Mouse (Mus musculus): Measurements from ENCODE around the gene Tmem121.
A peak's percentile ranks its signal among the peaks of the same experiment; 100 is the strongest.
"Not testable (repeated sequence)": the region's sequence is repeated elsewhere in the genome, so short reads cannot be mapped to it uniquely, and the experiment has no call there.

The Tmem121 gene

DNA sequence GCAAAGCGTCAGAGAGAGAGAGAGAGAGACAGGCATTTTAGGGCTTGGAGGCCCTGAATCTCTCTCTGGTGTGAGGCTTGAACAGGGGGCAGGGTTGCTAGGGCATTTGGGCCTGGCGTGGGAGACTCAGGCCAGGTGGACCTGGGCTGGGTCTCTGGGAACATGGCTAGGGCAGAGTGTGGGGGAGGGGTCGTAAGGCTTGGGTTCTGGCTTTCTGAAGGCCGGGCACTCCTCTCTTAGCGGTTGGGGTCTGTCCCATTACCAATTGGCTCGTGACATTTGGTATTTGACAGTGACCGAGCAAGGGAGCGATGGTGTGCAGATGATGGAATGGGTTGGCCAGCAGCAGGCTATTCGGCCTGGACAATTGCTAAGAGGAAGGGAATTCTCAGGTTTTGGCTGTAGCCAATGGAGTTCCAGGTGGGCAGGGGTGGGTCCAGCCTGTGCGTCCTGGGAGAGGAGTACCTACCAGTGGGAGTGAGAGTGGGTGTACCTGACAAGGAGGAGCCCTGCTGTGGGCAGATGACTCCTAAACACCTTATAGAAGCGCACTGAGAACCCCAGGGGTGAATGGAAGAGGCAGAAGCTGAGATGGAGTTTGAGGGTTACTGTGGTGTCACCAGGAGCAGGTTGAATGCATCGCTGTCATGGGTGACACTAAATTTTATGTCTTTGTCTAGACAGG lies 738 bp downstream of the Tmem121 start:
- DNase-seq (ENCODE audit: low read depth, low spot score): peak; percentile 20

GRCm38 (mm10) chr12:113187011-113187375 lies 1.3 kb downstream of the Tmem121 start:
- DNase-seq (ENCODE audit: low read depth, low spot score): peak; percentile 36

- DNase-seq (ENCODE audit: low read depth, low spot score): peak; percentile 95
These were observed 2.0 kb downstream of the Tmem121 start for GRCm38 (mm10) chr12:113187584-113188295.

DNA sequence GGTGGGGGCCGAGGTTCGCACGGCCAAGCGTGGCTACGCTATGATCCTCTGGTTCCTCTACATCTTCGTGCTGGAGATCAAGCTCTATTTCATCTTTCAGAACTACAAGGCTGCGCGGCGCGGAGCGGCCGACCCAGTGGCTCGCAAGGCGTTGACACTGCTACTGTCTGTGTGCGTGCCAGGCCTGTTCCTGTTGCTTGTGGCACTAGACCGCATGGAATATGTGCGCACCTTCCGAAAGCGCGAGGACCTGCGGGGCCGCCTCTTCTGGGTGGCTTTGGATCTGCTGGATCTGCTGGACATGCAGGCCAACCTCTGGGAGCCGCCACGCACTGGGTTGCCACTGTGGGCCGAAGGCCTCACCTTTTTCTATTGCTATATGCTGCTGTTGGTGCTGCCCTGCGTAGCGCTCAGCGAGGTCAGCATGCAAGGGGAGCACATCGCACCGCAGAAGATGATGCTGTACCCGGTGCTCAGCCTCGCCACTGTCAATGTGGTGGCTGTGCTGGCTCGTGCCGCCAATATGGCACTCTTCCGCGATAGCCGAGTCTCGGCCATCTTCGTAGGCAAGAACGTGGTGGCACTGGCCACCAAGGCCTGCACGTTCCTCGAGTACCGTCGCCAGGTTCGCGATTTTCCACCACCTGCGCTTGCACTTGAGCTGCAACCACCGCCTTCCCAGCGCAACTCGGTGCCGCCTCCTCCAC lies 2.8 kb downstream of the Tmem121 start:
- peak; percentile 10 for DNase-seq (ENCODE audit: low read depth, low spot score)

DNA sequence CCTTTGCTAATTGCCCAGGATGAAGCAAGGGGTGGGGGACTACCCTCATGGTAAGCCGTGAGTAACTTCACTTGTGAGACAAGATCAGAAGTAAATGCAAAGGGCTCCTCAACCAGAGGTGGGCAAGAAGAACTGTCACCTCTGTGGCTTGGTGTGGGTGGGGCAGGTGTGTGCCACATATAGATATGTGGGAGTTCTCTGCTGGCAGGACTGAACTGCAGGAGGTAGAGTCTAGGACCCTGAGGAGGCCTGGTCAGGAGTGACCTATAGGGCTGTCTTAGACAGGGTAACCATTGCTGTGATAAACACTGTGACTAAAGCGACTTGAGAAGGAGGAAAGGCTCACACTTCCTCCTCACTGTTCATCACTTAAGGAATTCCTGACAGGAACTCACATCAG lies 7.7 kb downstream of the Tmem121 start:
- peak; percentile 38 for DNase-seq (ENCODE audit: low read depth, low spot score)

DNA sequence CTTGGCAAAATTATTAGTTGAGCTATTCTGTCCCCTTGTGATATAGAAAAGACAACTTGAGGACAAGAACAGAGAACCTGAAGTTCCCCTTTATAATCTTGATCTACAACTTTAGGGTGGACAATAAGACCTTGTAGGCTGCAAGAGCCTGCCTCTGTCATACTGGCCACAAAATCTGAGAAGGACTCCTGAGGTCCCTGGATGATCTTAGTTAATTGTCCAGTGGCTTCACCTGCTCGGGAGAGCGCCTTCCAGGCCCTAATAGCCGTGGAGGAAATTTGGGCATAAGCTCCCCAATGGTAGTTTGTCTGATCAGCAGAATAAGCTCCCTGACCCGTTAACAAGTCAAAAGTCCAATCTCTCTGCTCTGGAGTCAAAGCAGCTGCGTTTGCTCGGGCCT lies 13.4 kb downstream of the Tmem121 start:
- not testable (repeated sequence) for DNase-seq (ENCODE audit: low read depth, low spot score)

DNA sequence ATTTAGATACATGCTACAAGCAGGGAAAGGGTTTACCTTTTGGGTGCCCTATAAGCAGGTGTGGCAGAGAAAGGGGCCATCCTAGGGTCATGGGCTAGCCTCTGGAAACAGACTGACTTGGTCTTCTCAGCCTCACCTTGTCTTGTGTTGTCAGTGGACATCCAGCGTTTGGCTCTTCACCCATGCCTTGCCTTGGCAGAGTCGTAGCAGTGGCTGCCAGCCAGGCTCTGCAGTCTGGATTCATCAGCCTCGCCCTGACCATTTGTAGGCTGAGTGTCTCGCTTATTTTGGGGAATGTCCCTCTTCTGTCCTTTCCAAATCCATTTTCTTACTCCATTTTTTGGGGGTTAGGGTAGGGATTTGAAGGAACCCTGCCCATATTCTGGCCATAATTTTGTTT lies 15.6 kb downstream of the Tmem121 start:
- no peak for DNase-seq (ENCODE audit: low read depth, low spot score)

DNA sequence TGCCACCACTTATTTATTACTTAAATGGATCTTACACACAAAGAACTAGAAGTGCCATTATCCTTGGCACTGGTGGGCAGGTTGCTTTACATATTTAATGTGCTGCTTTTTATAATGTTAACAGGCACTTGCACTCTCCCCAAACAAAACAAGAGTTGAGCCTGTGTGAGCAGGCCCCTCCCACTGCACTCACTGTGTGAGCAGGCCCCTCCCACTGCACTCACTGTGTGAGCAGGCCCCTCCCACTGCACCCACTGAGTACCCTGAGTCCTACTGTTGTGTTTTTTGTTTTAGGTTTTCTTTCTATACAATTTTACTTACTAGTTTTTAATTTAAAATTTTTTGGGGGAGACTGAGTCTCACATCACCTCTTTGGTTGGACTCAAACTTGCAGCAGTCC lies 16.3 kb downstream of the Tmem121 start:
- DNase-seq (ENCODE audit: low read depth, low spot score): no peak

- DNase-seq (ENCODE audit: low read depth, low spot score): no peak
These were observed 17.8 kb downstream of the Tmem121 start for GRCm38 (mm10) chr12:113203522-113203921.

- DNase-seq (ENCODE audit: low read depth, low spot score): peak; percentile 39
These were observed 19.7 kb downstream of the Tmem121 start for GRCm38 (mm10) chr12:113205251-113205942.

GRCm38 (mm10) chr12:113207737-113208136 lies 22.0 kb downstream of the Tmem121 start:
- no peak for DNase-seq (ENCODE audit: low read depth, low spot score)

DNA sequence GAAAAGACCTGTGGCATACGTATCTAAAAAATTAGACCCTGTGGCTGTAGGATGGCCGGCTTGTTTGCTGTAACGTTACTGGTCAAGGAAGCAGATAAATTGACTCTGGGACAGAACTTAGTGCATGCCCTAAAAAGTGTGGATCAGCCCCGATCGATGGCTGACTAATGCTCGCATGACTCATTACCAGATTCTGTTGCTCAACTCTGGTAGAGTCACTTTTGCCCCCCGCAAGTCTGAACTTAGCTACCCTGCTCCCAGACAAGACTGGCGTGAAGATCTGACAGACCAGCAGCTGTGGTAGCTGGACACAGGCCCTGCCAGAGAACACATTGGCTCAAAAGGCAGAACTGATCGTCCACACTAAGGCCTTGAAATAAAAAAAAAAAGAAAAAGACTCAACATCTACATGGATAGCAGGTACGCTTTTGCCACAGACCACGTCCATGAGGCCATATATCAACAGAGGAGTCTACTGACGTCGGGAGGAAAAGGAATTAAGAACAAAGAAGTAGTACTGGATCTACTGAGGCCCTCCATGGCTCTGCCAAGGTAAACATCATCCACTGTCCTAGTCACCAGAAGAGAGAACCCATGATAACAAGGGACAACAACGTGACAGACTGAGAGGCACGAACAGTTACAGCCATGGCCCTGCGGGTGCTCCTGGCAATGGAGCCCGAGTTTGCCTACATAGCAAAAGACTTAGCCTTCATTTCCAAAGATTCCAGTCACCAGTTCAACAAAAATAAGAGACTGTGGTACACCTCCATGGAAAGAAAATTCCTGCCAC lies 25.1 kb downstream of the Tmem121 start:
- no peak for DNase-seq (ENCODE audit: low read depth, low spot score)

- no peak for DNase-seq (ENCODE audit: low read depth, low spot score)
These were observed 26.0 kb downstream of the Tmem121 start for GRCm38 (mm10) chr12:113211772-113212171.

DNA sequence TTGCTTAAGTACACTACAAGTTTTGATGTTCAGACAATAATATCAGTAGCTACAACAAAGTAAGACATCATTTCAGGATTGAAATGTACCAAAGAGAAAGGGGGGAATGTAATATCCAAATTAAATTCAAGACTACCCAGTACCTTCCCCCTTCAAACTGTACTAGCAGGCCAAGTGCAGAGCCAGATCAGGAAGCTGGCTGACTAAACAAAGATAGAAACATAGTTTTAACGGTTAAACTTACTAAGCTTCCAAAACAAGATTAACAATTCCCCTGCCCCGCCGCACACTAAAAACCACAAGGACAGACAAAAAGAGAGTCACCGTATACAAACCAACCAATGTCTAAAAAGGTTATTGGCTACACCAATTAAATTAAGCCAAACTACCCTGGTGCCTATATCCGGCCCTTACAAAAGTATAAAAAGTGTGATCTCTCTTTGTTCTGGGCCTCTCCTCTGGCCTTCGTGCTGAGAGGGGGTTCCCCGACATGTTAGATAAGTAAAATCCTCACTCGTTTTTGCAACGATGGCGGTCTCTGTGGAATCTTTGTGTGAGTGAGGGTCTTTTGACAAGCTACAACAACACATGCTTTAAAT lies 26.7 kb downstream of the Tmem121 start:
- no peak for DNase-seq (ENCODE audit: low read depth, low spot score)

DNA sequence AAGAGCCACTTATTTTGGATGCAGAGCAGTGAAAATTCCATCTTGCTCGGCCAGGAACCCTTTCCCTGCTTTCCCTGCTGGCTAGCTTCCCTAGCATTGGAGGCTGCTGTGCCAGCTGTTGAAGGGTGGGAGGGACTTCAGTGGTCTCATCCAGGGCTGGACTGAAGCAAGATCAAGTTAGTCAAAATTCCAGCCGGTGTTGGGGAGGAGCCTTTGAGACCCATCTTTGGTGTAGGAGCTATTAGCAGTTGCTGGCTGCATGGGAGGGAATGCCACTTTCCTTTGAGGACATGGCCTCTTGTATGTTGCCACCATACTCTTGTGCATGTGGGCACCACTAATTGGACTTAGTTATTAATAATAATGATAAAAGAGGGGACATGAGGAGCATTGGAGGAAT lies 27.5 kb downstream of the Tmem121 start:
- DNase-seq (ENCODE audit: low read depth, low spot score): no peak

DNA sequence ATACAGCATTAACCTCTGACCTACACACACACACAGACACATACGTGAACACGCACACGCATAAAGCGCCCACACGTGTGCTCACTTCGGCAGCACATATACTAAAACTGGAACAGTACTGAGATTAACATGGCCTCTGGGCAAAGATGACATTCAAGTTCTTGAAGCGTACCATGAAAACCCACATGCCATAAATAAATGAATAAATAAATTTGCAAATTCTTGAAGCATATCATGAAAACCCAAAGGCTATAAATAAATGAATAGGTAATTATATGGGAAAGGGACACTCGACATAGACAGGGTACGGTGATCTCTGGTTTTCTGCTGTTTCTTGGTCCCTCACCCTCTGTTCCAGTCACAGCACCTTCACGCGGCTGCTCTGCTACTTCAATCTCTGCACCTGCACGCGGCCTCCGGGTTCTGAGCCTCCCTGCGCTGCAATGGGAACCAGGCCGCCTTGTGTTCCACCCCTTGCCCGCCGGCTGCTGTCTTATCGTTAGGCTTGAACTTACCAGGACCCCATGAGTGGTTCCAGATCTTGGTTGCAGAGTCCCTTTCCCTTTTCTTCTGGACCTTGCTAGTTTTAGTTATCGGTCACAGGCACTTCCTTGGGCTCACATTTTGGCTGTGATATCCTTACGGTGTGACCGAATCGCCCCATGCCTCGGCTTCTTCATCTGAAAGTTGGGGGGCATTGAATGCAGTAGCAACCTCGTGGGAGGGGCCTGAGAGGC lies 28.5 kb downstream of the Tmem121 start:
- no peak for DNase-seq (ENCODE audit: low read depth, low spot score)

DNA sequence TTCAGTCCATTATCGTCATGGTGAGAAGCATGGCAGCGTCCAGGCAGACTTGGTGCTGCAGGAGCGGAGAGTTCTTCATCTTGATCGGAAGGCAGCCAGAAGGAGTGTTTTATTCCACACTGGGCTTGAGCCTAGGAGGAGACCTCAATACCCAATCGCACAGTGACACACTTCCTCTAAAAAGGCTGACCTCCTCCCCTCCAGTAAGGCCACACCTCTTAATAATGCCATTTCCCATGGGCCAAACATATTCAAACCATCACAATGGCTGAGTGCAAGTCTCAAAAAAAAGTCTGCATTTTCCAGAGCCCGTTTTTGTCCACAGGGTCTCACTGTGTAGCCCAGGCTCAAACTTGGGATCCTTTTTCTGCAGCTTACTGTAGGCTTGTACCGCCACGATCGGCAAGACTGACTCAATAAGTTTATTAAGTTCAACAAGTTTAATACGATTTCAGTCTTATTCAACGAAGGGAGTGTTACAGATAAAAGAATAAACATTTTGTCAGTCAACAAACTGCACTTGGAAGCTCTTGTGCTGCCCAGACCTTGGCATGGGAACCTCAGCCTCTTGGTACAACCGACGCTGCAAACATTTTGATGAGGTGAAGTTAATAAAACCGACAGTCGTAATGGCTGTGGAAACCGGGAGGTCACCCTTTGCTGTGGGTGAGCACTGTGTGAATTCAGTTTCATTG lies 29.4 kb downstream of the Tmem121 start:
- no peak for DNase-seq (ENCODE audit: low read depth, low spot score)

GRCm38 (mm10) chr12:113215667-113216346 lies 30.1 kb downstream of the Tmem121 start:
- DNase-seq (ENCODE audit: low read depth, low spot score): peak; percentile 61
